Mouse (Mus musculus) limb, embryonic 12.5 days (tissue): Measurements from ENCODE around the gene Slc29a4. TPM values are rescaled to one million over a fixed set of nuclear protein-coding genes. Genes with fewer than 3 reads are reported as not detected.

ENCODE experiments used
- ATAC-seq: fragments of 200-750 bp; cut with Nextera tagmentation; 2 replicates; pipeline ENCODE4 v1.8.0; 2017; ENCODE audit warnings: low read depth, moderate TSS enrichment; ENCODE audit not compliant: insufficient number of reproducible peaks, insufficient read depth, low FRiP score, low TSS enrichment
- H3K27ac ChIP-seq: fragments of 300-500 bp; sonication (generic); 2 replicates; pipeline ENCODE4 v1.5.1; 2016; ENCODE audit warnings: mild to moderate bottlenecking, moderate library complexity
- H3K27me3 ChIP-seq: fragments of 300-500 bp; sonication (generic); 2 replicates; pipeline ENCODE4 v1.6.1; 2016; ENCODE audit warnings: mild to moderate bottlenecking, moderate library complexity
- H3K36me3 ChIP-seq: fragments of 300-500 bp; sonication (generic); 2 replicates; pipeline ENCODE4 v1.6.1; 2016; ENCODE audit warnings: mild to moderate bottlenecking, moderate library complexity
- H3K4me1 ChIP-seq: fragments of 300-500 bp; sonication (generic); replicated peaks from 2 replicates; pipeline ENCODE4 v1.6.1; 2016
- H3K4me2 ChIP-seq: fragments of 300-500 bp; sonication (generic); 2 replicates; pipeline ENCODE4 v1.6.1; 2016; ENCODE audit warnings: mild to moderate bottlenecking, moderate library complexity
- H3K4me3 ChIP-seq: fragments of 300-500 bp; sonication (generic); replicated peaks from 2 replicates; pipeline ENCODE4 v1.5.1; 2016; ENCODE audit warnings: mild to moderate bottlenecking
- H3K9ac ChIP-seq: fragments of 300-500 bp; sonication (generic); replicated peaks from 2 replicates; pipeline ENCODE4 v1.6.1; 2016; ENCODE audit warnings: mild to moderate bottlenecking, moderate library complexity
- H3K9me3 ChIP-seq: fragments of 300-500 bp; sonication (generic); 2 replicates; pipeline ENCODE4 v1.6.1; 2016; ENCODE audit warnings: mild to moderate bottlenecking, moderate library complexity
- WGBS: fragments of 180-500 bp; shearing (Covaris S2); methylation state at CpG from one replicate; pipeline ENCODE4 v1.1.7; 2016; 5-methylcytosine and 5-hydroxymethylcytosine counted together
- polyA plus RNA-seq: library from polyadenylated mRNA; unstranded; fragments of >200 nt; fragmentation: Nextera tagmentation; extraction: Ambion mirVana; gene quantifications from 2 replicates; pipeline ENCODE4 v1.2.1, GENCODE M21; 2016

Slc29a4 gene
- polyA plus RNA-seq, 1 experiment from 2014 or later: 14.8 TPM

DNA sequence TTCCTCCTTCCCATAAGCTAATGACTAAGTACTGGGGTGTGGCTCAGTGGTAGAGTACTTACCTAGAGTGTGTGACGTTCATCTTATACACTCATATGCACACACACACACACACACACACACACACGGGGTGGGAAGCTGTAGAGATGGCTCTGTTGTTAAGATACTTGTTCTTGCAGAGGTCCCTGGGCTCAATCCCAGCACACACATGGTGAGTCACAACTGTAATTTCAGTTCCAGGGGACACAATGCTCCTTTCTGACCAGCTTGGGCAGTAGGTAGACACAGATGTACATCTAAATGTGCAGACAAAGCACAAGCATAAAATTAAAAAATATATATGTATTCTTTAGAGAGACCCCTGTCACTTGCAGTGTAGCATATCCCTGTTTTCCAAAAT, 5.4 kb downstream of the Slc29a4 start:
- Histone ChIP-seq H3K9ac (no peak overlapping the region), H3K27me3 (peaks cover 30% of the 10 kb centered on the region), H3K36me3 (no peaks in the 10 kb centered on the region), H3K4me2 (no peak overlapping the region), H3K27ac (no peak overlapping the region), H3K9me3 (no peaks in the 10 kb centered on the region), H3K4me1 (peaks cover 13% of the 10 kb centered on the region), H3K4me3 (no peak overlapping the region)
- ATAC-seq: no peak
- 75% methylated on average over 2 of the region's 2 CpGs for WGBS

GRCm38 (mm10) chr5:142700842-142701589, 8.7 kb downstream of the Slc29a4 start:
- Histone ChIP-seq H3K9me3 (no peaks in the 10 kb centered on the region), H3K9ac (no peak overlapping the region), H3K4me3 (peak overlapping the region; percentile 70), H3K4me2 (peak overlapping the region; percentile 95), H3K36me3 (no peaks in the 10 kb centered on the region), H3K27ac (no peak overlapping the region), H3K27me3 (peaks cover 40% of the 10 kb centered on the region), H3K4me1 (peaks cover 17% of the 10 kb centered on the region)
- 7% methylated on average over 15 of the region's 15 CpGs for WGBS
- ATAC-seq: peak; percentile 22

DNA sequence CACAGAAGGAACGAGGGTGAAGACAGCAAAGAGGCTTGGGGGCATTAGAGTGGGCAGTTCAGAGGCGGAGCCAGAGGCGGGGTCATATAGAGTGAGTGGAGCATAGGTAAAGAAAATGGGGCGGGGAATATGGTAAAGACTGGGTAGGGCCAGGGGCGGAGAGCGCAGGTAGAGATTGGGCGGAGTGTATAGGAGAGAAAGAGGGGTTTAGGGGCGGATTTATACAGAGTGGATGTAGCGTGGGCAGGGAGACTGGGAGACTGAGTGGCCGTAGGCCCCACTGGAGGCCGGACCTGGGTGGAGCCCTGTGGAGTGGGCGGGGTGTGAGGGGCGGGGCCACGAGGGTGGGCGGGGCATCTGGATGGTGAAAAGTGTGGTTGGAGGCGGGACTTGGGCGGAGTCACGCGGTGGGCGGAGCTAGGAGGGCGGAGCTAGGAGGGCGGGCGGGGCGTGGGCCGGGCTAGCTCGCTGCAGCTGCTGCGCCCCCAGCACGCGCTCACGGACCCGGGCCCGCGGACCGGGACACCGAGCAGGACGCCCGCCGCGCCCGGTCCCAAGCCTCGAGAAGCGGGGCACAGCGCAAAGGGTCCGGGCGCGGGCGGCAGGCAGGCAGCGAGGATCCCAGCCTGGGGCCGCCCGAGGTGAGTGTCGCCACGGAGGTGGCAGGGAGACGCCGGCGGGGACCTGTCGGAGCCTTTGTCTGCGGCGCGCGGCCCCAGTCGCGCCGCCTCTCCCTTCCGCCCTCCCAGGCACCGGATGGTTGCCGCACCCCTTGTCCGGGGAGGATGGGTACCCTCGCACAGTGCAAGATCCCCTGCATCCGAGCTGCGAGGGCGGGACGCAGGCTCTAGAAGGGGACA, 9.6 kb downstream of the Slc29a4 start:
- no peak overlapping the region for H3K27ac ChIP-seq
- peaks cover 40% of the 10 kb centered on the region for H3K27me3 ChIP-seq
- peak; percentile 79 for ATAC-seq
- peaks cover 17% of the 10 kb centered on the region for H3K4me1 ChIP-seq
- no peaks in the 10 kb centered on the region for H3K36me3 ChIP-seq
- H3K4me3 ChIP-seq: peak overlapping the region; percentile 70
- H3K4me2 ChIP-seq: peak overlapping the region; percentile 95
- H3K9ac ChIP-seq: peak overlapping the region; percentile 82
- H3K9me3 ChIP-seq: no peaks in the 10 kb centered on the region
- 1% methylated on average over 58 of the region's 72 CpGs for WGBS

GRCm38 (mm10) chr5:142702511-142703138, 10.3 kb downstream of the Slc29a4 start:
- Histone ChIP-seq H3K27me3 (peaks cover 40% of the 10 kb centered on the region), H3K9ac (peak overlapping the region; percentile 82), H3K4me3 (peak overlapping the region; percentile 70), H3K4me1 (peaks cover 17% of the 10 kb centered on the region), H3K9me3 (no peaks in the 10 kb centered on the region), H3K4me2 (peak overlapping the region; percentile 95), H3K27ac (no peak overlapping the region), H3K36me3 (no peaks in the 10 kb centered on the region)
- ATAC-seq: no peak
- WGBS: 24% methylated on average over 18 of the region's 18 CpGs

DNA sequence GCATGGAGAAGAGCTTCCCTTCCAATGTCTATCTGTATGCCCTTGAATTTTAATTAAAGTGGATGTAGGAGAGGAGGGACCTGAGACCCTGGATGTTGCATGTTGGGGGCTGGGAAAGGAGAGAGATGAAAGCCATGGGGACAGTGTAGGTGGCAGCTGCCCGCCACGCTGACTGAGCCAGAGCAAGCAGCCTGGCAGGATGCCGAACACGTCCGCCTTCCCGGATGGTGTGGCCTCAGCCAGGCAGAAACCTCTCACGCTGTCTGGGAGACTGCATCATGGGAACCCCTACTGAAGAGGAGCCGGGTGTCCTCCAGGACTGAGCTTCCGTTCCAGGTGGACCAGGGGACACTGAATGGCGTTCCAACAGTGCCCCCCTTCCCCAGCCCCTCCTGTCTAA, 11.3 kb downstream of the Slc29a4 start:
- H3K4me1 ChIP-seq: peaks cover 17% of the 10 kb centered on the region
- no peaks in the 10 kb centered on the region for H3K9me3 ChIP-seq
- no peak overlapping the region for H3K4me2 ChIP-seq
- no peak for ATAC-seq
- H3K27me3 ChIP-seq: peaks cover 37% of the 10 kb centered on the region
- H3K4me3 ChIP-seq: no peak overlapping the region
- no peaks in the 10 kb centered on the region for H3K36me3 ChIP-seq
- 89% methylated on average over 10 of the region's 10 CpGs for WGBS
- no peak overlapping the region for H3K27ac ChIP-seq
- no peak overlapping the region for H3K9ac ChIP-seq

GRCm38 (mm10) chr5:142707709-142708108, 15.4 kb downstream of the Slc29a4 start:
- H3K27me3 ChIP-seq: peaks cover 10% of the 10 kb centered on the region
- H3K9ac ChIP-seq: no peak overlapping the region
- H3K4me2 ChIP-seq: no peak overlapping the region
- 0 out of 2 replicates have a peak, but pooled peaks cover 6% of the 10 kb centered on the region for H3K9me3 ChIP-seq
- WGBS: 81% methylated on average over 5 of the region's 5 CpGs
- peaks cover 5% of the 10 kb centered on the region for H3K4me1 ChIP-seq
- no peak overlapping the region for H3K4me3 ChIP-seq
- no peak overlapping the region for H3K27ac ChIP-seq
- H3K36me3 ChIP-seq: peaks cover 10% of the 10 kb centered on the region
- ATAC-seq: no peak

DNA sequence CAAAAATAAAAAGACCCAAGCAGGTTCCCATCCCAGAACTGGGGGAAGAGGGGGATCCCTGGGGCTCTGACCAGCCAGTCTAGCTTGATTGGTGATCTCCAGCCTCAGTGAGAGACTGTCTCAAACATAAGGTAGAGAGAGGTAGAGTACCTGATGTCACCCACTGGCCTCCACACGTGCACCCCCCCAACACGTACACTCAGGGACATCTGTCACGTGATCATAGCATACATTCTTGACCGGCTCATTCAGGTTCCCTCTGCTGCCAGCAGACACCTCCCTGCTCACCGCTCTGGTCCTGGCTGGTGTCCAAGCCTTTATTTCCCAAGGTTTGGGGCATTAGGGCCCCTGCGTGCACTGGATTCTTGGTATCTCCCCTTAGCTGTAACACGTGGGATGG, 17.1 kb downstream of the Slc29a4 start:
- H3K27ac ChIP-seq: no peak overlapping the region
- no peak for ATAC-seq
- H3K4me3 ChIP-seq: no peak overlapping the region
- H3K9me3 ChIP-seq: 0 out of 2 replicates have a peak, but pooled peaks cover 6% of the 10 kb centered on the region
- WGBS: 90% methylated on average over 7 of the region's 7 CpGs
- H3K4me2 ChIP-seq: no peak overlapping the region
- H3K9ac ChIP-seq: no peak overlapping the region
- no peaks in the 10 kb centered on the region for H3K4me1 ChIP-seq
- H3K27me3 ChIP-seq: no peaks in the 10 kb centered on the region
- H3K36me3 ChIP-seq: peaks cover 18% of the 10 kb centered on the region

DNA sequence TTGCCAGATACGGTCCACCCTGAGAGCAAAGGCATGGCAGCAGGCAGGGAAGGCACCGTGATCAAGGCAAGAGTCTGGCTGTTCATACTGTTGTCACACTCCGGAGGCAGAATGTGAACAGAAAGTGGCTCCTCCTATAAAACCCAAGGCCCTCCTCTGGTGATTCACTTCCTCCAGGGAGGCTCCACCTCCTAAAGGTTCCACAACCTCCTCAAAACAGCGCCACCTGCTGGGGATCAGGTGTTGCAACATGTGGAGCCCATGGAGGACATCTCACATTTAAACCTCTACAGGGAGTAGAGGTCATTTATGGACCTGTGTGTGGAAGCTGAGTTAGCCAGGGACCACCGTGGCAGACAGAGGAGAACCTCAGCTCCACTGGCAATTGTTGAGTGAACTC, 20.1 kb downstream of the Slc29a4 start:
- Histone ChIP-seq H3K27me3 (no peaks in the 10 kb centered on the region), H3K4me1 (no peaks in the 10 kb centered on the region), H3K9me3 (0 out of 2 replicates have a peak, but pooled peaks cover 6% of the 10 kb centered on the region), H3K4me2 (no peak overlapping the region), H3K27ac (no peak overlapping the region), H3K36me3 (peaks cover 18% of the 10 kb centered on the region), H3K9ac (no peak overlapping the region), H3K4me3 (no peak overlapping the region)
- 86% methylated on average over 5 of the region's 5 CpGs for WGBS
- no peak for ATAC-seq

- Histone ChIP-seq H3K9me3 (0 out of 2 replicates have a peak, but pooled peaks cover 6% of the 10 kb centered on the region), H3K9ac (no peak overlapping the region), H3K36me3 (peaks cover 18% of the 10 kb centered on the region), H3K4me3 (no peak overlapping the region), H3K4me2 (no peak overlapping the region), H3K27me3 (no peaks in the 10 kb centered on the region), H3K4me1 (0 out of 2 replicates have a peak, but pooled peaks cover 5% of the 10 kb centered on the region), H3K27ac (no peak overlapping the region)
- WGBS: 85% methylated on average over 10 of the region's 10 CpGs
- no peak for ATAC-seq
These were observed 21.7 kb downstream of the Slc29a4 start for GRCm38 (mm10) chr5:142713966-142714365.

GRCm38 (mm10) chr5:142715059-142715458, 22.7 kb downstream of the Slc29a4 start:
- Histone ChIP-seq H3K9me3 (0 out of 2 replicates have a peak, but pooled peaks cover 6% of the 10 kb centered on the region), H3K4me2 (no peak overlapping the region), H3K4me1 (0 out of 2 replicates have a peak, but pooled peaks cover 5% of the 10 kb centered on the region), H3K27me3 (no peaks in the 10 kb centered on the region), H3K9ac (no peak overlapping the region), H3K4me3 (no peak overlapping the region), H3K36me3 (peaks cover 18% of the 10 kb centered on the region), H3K27ac (no peak overlapping the region)
- WGBS: 84% methylated on average over 9 of the region's 9 CpGs
- ATAC-seq: no peak

GRCm38 (mm10) chr5:142716056-142716455, 23.7 kb downstream of the Slc29a4 start:
- 0 out of 2 replicates have a peak, but pooled peaks cover 5% of the 10 kb centered on the region for H3K4me1 ChIP-seq
- H3K4me2 ChIP-seq: no peak overlapping the region
- H3K4me3 ChIP-seq: no peak overlapping the region
- no peak overlapping the region for H3K9ac ChIP-seq
- peaks cover 18% of the 10 kb centered on the region for H3K36me3 ChIP-seq
- no peak for ATAC-seq
- no peak overlapping the region for H3K27ac ChIP-seq
- 0 out of 2 replicates have a peak, but pooled peaks cover 6% of the 10 kb centered on the region for H3K9me3 ChIP-seq
- 81% methylated on average over 6 of the region's 6 CpGs for WGBS
- no peaks in the 10 kb centered on the region for H3K27me3 ChIP-seq
